Mouse (Mus musculus) olfactory bulb, adult 2 months (tissue): Measurements from ENCODE around the gene Wdr62.

Experiments
- CTCF ChIP-seq: fragments of 200-500 bp; IDR thresholded peaks from 2 replicates; pipeline ENCODE4 v1.5.1; 2012; ENCODE audit warnings: low read depth, mild to moderate bottlenecking, low read length, moderate library complexity; ENCODE audit not compliant: insufficient read depth
- POLR2A ChIP-seq: fragments of 200-500 bp; IDR thresholded peaks from 2 replicates; pipeline ENCODE4 v1.6.1; 2012; ENCODE audit warnings: mild to moderate bottlenecking, low read depth, low read length, moderate library complexity; ENCODE audit not compliant: insufficient read depth

DNA sequence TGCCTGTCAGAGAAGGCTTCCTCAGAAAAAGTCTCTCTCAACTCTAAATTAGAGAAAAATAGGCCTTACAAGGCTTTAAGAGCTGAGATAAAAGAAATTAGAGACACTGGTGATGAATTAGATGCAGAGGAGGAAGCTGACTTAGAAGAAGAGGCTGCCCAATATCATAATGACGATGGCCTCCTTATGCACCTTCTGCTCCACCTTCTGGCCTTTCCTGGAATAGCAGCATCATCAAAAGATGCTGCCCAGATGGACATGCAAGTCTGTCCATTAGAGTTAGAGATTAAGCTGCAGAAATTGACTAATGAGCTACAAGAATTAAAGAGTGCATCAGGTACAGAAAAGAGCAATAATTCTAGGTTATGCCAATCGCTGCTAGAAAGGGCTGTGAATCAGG is 74.8 kb downstream of the Wdr62 start:
- no peak for TF ChIP-seq CTCF
- no peak for TF ChIP-seq POLR2A
